Mouse (Mus musculus) E14TG2a.4 (cell line): ENCODE measurements at regions not wholly inside any gene's neighbourhood (a gene's known extent, or its start where the extent isn't known, plus 50 kb on each side); places are given as distances from the start of the nearest gene placed in this dataset.

Experiments used
- CTCF ChIP-seq: conservative IDR thresholded peaks from 2 replicates; pipeline ENCODE4 v1.5.1; 2014; ENCODE audit warnings: low read length
- NANOG ChIP-seq: IDR thresholded peaks from 2 replicates; pipeline ENCODE4 v1.6.1; 2014; ENCODE audit warnings: borderline replicate concordance, low read length, mixed read lengths

DNA sequence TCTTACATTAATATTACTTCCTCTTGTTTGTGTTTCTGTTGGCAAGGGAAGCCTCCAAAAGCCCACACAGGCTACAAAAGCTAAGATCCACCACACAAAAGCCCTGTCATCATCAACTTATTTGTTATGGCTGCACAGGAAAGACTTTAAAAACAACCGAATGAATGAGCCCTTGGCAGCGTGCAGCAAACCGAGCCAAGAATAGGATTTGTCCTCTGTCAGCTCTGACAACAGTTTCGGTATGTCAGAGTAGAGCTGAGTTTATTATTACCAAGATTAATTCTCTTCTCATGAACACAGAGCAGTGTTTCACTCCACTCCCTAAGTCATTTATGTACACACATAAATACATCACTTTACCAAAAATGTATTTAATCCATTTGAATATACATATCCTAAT, 236.1 kb upstream of the G2e3 start:
- TF ChIP-seq CTCF: no peak
- no peak for TF ChIP-seq NANOG
